Mouse (Mus musculus): ENCODE data around the gene Tmc7. TPM values are rescaled to one million over a fixed set of nuclear protein-coding genes. Genes with fewer than 3 reads are reported as not detected.

Tmc7 gene
- polyA plus RNA-seq, 1 experiment = 1.5 TPM

DNA sequence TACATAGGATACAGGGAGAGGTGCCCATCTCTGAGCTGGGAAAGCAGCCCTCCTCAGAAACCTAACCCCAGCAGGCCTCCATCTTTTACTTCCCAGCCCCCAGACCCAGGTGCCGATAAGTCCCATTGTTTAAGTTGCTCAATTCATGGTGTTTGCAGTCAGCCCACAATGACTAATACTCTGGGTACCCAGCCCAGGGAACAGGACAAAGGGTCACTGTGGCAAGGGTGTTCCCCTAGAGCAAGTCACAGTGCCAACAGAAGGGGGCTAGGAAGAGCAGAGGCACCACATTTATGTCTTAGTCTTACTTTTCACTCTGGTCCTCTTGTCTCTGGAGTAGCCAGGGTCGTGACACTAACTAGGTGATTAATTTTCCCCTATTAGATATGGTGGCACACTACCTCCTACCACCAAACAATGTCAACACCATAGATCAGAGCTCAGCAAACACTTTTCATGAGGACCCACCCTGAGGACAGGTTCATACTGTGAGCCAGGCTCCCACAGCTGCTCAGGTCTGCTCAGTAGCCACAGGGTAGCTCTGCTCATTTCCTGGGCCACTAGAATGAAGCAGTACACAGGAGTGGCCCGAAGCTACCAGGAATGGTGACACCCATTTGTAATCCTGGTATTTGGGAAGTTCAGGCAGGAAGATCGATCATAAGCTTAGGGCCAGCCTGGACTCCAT lies 89.5 kb downstream of the Tmc7 start:
- TF ChIP-seq CTCF (IDR thresholded peaks at IDR 0.05; ENCODE audit: insufficient read depth, low read length) = no peak
- TF ChIP-seq POLR2A (IDR thresholded peaks at IDR 0.05; ENCODE audit: borderline replicate concordance, extremely low read depth, low read depth, low read length) = no peak
- Histone ChIP-seq H3K4me3 (replicated peaks; ENCODE audit: extremely low read depth, low read depth, low read length) (no peak overlapping the region), H3K4me1 (ENCODE audit: control insufficient read depth, insufficient read depth, low read length) (peaks cover 6% of the 10 kb centered on the region)
- DNase-seq = no peak
- 70% methylated on average over 4 of the region's 4 CpGs for WGBS

DNA sequence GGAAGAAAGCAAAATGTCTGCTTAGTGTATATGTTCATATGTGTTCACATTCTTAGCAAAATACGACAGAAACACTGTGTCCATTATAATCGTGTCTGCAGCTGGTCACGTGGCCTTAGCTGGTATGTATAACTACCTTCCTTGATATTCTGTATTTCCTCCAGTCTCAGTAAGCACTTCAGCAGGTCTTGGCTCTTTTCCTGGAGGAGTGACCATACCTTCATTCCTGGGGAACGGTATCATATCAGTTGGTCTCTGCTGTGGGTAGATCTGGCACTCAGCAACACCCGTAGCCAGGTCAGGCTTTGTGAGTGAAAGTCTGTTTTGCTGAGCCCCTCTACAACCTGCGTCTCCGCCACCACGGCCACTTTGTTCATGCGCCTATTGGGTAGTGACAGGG lies 90.6 kb downstream of the Tmc7 start:
- DNase-seq = no peak
- Histone ChIP-seq H3K4me3 (replicated peaks; ENCODE audit: extremely low read depth, low read depth, low read length) (no peak overlapping the region), H3K4me1 (ENCODE audit: control insufficient read depth, insufficient read depth, low read length) (peaks cover 9% of the 10 kb centered on the region)
- 73% methylated on average over 9 of the region's 9 CpGs for WGBS
- TF ChIP-seq CTCF (IDR thresholded peaks at IDR 0.05; ENCODE audit: insufficient read depth, low read length) (no peak), POLR2A (IDR thresholded peaks at IDR 0.05; ENCODE audit: borderline replicate concordance, extremely low read depth, low read depth, low read length) (no peak)

DNA sequence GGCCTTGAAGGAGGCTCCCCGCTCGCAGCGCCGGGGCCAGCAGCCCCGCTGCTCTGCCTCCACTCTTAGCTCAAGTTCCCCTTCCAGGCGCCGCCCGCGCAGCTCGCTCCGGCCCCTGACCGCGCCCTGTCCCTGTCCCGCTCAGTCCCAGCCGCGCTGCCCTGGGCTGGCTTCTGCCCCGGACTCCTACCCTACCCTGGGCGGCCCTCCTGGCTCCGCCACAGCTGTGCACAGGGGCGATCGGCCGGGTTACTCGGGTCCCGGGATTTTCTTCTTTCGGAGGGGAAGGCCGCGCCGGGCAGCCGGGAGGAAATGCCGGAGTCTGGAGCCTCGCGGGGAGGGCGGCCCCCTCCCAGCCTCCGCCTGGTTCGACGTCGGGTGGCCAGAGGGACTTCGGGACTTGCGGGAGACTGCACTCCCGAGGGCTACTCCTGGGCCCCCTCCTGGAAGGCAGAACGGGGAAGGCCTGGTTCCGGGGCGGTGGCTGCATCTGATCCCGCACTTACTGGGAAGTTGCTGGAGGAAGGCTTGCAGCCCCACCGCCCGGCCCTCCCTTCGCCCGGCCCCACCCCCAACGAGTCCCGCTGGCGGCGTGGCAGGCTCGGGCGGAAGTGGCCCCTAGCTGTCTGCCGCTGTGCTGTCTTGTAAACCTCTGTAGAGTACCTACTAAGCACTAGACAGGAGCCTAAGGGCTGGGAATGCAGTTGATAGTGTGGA lies 92.9 kb downstream of the Tmc7 start, which contains the start of gene Itpripl2:
Gene Itpripl2 (minus strand): TSS at position 545 of the 717 bp plus-strand sequence.
- H3K4me3 ChIP-seq (replicated peaks; ENCODE audit: extremely low read depth, low read depth, low read length) = peak within 1 kb of the TSS; percentile 93
- peak; percentile 86 for DNase-seq
- TF ChIP-seq POLR2A (IDR thresholded peaks at IDR 0.05; ENCODE audit: borderline replicate concordance, extremely low read depth, low read depth, low read length) (peak; percentile 84; the same call in 1 of the 2 replicates), CTCF (IDR thresholded peaks at IDR 0.05; ENCODE audit: insufficient read depth, low read length) (no peak)
- WGBS = under 1% methylated on average over 55 of the region's 55 CpGs
- peaks cover 14% of the 10 kb centered on the region for H3K4me1 ChIP-seq (ENCODE audit: control insufficient read depth, insufficient read depth, low read length)

DNA sequence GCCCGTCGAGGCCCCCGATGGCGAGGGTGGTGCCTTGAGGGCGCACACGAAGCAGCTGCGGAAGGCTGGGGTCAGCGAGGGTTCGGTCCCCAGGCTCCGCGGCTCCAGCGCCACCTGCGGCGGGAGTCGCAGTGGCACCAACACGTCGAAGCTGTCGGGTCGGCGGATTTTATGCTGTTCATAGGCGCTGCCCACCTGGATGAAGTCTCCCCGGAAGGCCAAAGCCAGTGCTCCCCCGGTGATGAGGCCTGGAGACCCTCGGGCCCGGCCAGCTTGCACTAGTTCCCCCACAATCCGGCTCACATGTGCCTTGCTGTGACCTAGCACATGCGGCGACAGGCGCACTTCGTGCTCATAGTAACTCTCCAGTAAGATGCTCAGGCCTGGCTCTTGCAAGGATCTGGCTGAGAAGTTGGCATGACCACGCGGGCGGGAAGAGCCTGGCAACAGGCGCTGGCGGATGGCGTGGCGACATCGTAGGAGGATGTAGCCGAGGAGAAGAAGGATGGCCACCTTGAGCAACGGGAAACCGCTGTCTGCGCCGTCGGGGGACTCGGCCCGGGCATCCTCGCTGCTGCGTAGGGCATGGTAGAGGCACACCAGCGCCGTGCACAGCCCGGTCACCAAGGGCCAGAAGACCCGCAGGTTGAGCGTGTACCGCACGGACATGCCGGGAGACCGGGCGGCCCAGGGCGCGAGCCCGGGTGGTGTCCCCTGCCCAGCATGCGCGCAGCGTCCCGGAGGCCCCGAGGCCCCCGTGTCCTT lies 93.7 kb downstream of the Tmc7 start:
- Histone ChIP-seq H3K4me3 (replicated peaks; ENCODE audit: extremely low read depth, low read depth, low read length) (peak overlapping the region; percentile 93), H3K4me1 (ENCODE audit: control insufficient read depth, insufficient read depth, low read length) (peaks cover 15% of the 10 kb centered on the region)
- 8% methylated on average over 67 of the region's 67 CpGs for WGBS
- peak; percentile 50 for DNase-seq
- TF ChIP-seq POLR2A (IDR thresholded peaks at IDR 0.05; ENCODE audit: borderline replicate concordance, extremely low read depth, low read depth, low read length) = no peak
- peak; percentile 15; the same call in 1 of the 2 replicates for TF ChIP-seq CTCF (IDR thresholded peaks at IDR 0.05; ENCODE audit: insufficient read depth, low read length)

DNA sequence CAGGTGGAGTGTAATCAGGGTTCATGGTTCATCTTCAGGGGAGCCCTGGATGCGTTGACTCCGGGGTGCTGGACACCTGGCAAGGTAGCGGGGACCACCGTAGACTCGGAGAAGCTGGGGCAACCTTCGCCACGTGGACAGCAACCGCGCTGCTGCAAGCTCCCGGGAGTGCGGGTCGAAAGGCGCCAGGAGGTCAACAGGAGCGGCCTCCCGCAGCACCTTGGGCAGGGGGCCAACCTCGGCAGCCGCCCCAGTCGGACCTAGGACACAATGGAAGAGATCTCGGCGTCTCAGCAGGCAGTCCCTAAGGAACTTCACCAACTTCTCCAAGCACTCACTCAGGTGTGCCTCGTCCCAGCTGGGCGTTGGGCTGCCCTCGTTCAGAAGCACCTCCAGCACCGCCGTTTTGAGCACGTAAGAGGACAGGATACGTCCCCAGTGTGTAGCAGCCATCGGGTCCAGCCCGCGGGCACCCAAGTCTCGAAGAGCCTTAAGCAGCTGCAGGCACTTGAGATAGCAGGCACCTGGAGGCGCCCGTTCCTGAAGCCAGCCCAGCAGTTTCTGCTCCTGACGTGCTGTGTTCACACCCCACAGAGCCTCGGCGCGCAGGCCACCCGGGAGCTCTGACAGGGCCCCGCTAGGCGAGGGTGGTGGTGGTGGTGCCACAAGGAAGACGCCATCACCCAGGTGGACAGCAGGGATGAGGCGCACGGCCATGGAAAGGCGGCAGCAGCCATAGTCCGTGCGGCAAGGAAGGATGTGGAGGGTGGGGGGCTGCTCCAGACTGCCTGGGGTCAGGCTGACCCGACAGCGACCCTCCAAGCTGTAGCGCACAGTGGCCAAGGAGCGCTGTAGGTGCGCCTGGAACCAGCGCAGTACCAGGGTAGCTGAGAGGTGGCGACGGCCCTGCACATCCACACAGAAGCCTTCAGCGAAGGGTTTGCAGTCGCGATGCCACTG lies 94.5 kb downstream of the Tmc7 start:
- TF ChIP-seq POLR2A (IDR thresholded peaks at IDR 0.05; ENCODE audit: borderline replicate concordance, extremely low read depth, low read depth, low read length) = no peak
- DNase-seq = no peak
- H3K4me3 ChIP-seq (replicated peaks; ENCODE audit: extremely low read depth, low read depth, low read length) = peak overlapping the region; percentile 93
- 48% methylated on average over 57 of the region's 57 CpGs for WGBS
- peaks cover 18% of the 10 kb centered on the region for H3K4me1 ChIP-seq (ENCODE audit: control insufficient read depth, insufficient read depth, low read length)

DNA sequence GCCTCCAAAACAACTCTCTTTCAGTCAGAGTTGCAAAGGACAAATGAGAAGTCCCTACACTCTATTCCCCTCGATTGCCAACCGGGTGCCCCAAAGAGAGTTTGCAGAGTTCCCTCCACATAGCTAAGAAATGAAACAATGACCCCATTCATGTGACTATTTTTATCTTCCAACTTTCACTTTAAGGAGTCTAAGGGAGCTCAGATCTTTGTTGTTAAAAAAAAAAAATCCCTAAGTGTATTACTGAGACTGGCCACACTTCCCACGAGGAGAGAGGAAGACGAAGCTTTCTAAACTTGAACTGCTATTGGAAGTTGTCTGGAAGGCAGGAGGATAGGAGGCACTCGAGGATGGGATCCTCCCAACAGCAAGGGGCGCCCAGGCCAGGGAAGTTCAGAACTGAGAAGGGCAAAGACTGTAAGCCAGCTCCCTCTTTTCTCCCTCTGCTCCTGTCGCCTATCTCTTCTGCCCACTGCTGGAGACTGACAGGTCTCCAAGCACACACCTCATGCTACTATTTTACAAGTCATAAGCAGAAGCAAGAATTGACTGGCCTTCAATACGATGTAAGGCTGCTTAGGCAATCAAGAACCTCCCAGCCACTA lies 96.4 kb downstream of the Tmc7 start:
- peak; percentile 39 for DNase-seq
- WGBS = 13% methylated on average over 8 of the region's 8 CpGs
- peak overlapping the region; percentile 55 for H3K4me3 ChIP-seq (replicated peaks; ENCODE audit: extremely low read depth, low read depth, low read length)
- TF ChIP-seq POLR2A (IDR thresholded peaks at IDR 0.05; ENCODE audit: borderline replicate concordance, extremely low read depth, low read depth, low read length) = peak; percentile 31; the same call in 1 of the 2 replicates
- no peak for TF ChIP-seq CTCF (IDR thresholded peaks at IDR 0.05; ENCODE audit: insufficient read depth, low read length)
- peaks cover 18% of the 10 kb centered on the region for H3K4me1 ChIP-seq (ENCODE audit: control insufficient read depth, insufficient read depth, low read length)

DNA sequence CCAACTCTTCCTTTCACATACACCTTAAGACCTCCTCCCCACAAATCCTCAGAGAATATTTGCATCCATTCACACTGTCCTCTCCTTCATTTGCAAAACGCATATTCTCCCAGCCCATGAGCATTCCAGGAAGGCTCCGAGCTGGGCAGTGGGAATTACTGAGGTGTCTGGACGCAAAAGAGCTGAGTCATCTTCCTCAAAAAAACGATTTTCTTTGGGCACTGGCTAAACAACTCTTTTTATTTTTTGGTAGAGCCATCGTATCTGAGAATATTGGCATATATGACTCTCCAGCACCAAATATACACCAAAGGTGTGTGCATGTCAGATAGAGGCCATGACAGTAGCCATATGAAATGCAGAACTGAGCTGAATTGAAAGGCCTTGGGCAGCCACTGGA lies 97.6 kb downstream of the Tmc7 start:
- no peak for TF ChIP-seq POLR2A (IDR thresholded peaks at IDR 0.05; ENCODE audit: borderline replicate concordance, extremely low read depth, low read depth, low read length)
- TF ChIP-seq CTCF (IDR thresholded peaks at IDR 0.05; ENCODE audit: insufficient read depth, low read length) = no peak
- 27% methylated on average over 5 of the region's 5 CpGs for WGBS
- Histone ChIP-seq H3K4me3 (replicated peaks; ENCODE audit: extremely low read depth, low read depth, low read length) (peak overlapping the region; percentile 21), H3K4me1 (ENCODE audit: control insufficient read depth, insufficient read depth, low read length) (peaks cover 22% of the 10 kb centered on the region)
- DNase-seq = no peak

Other genes with a start within 250 kb of the Tmc7 start
- 5.0 and 6.8 TPM in 2 replicates for gene Syt17, start 136.5 kb downstream of the Tmc7 start, polyA plus RNA-seq (2012; rRNA removed)
- gene Itpripl2, start 92.8 kb downstream of the Tmc7 start, polyA plus RNA-seq (2012; rRNA removed) = 60.9 and 84.2 TPM in 2 replicates
- gene Coq7, start 51.4 kb downstream of the Tmc7 start, polyA plus RNA-seq (2012; rRNA removed) = 29.2 and 41.4 TPM in 2 replicates
- 0.57 and 1.1 TPM in 2 replicates for gene Tmc5, start 12.6 kb upstream of the Tmc7 start, polyA plus RNA-seq (2012; rRNA removed)
- 307 and 574 TPM in 2 replicates for gene Gde1, start 121.0 kb upstream of the Tmc7 start, polyA plus RNA-seq (2012; rRNA removed)
- gene Ccp110, start 127.8 kb upstream of the Tmc7 start, polyA plus RNA-seq (2012; rRNA removed) = 4.9 and 6.8 TPM in 2 replicates
- gene Vps35l, start 155.5 kb upstream of the Tmc7 start, polyA plus RNA-seq (2012; rRNA removed) = 40.1 and 41.7 TPM in 2 replicates